Mouse (Mus musculus) adrenal gland, adult 2 months (tissue): Measurements from ENCODE around the gene Npb. TPM values are rescaled to one million over a fixed set of nuclear protein-coding genes. Genes with fewer than 3 reads are reported as not detected.

Experiments used
- DNase-seq: peaks from one replicate; pipeline ENCODE4 v3.0.0; 2021
- microRNA-seq, 2 experiments: library from miRNA; unstranded; fragments of <30 nt; microRNA quantifications; one replicate each; pipeline ENCODE4 v1.2.0; 2021
- polyA plus RNA-seq: library from polyadenylated mRNA; depleted of rRNA; stranded (reverse); fragments of >200 nt; gene quantifications from 2 replicates; pipeline ENCODE4 v1.2.3, GENCODE M21; 2012; rRNA removed
- total RNA-seq, 2 experiments: library from RNA; stranded (reverse); gene quantifications; 2 replicates each; pipeline ENCODE4 v1.2.3; 2021

The Npb gene
- total and polyA plus RNA-seq, 3 experiments: 0.61 to 1.6 (median 0.62) TPM

GRCm38 (mm10) chr11:120631726-120632448, 23.6 kb downstream of the Npb start:
- DNase-seq: no peak

- peak; percentile 92 for DNase-seq
Observed at GRCm38 (mm10) chr11:120632559-120633519, 24.6 kb downstream of the Npb start.

GRCm38 (mm10) chr11:120633520-120634343, 25.5 kb downstream of the Npb start, which contains the start of gene Mafg:
TSS of gene Mafg (minus strand) at chr11:120633600.
- DNase-seq: peak; percentile 96

GRCm38 (mm10) chr11:120634810-120635209, 26.5 kb downstream of the Npb start:
- DNase-seq: no peak

- no peak for DNase-seq
Observed at GRCm38 (mm10) chr11:120641255-120641654, 33.0 kb downstream of the Npb start.

- DNase-seq: no peak
Observed at GRCm38 (mm10) chr11:120641869-120642268, 33.6 kb downstream of the Npb start.

GRCm38 (mm10) chr11:120642939-120643600, 34.8 kb downstream of the Npb start:
- no peak for DNase-seq

GRCm38 (mm10) chr11:120643601-120643987, 35.3 kb downstream of the Npb start, which contains the start of gene Pycr1:
TSS of gene Pycr1 (minus strand) at chr11:120643769.
- peak; percentile 96 for DNase-seq

GRCm38 (mm10) chr11:120647047-120647830, 39.0 kb downstream of the Npb start:
- DNase-seq: no peak

GRCm38 (mm10) chr11:120648001-120648476, 39.8 kb downstream of the Npb start, which contains the start of gene Myadml2:
TSS of gene Myadml2 (minus strand) at chr11:120648158.
- DNase-seq: no peak

GRCm38 (mm10) chr11:120651872-120652271, 43.6 kb downstream of the Npb start:
- no peak for DNase-seq

- DNase-seq: no peak
Observed at GRCm38 (mm10) chr11:120654741-120655140, 46.5 kb downstream of the Npb start.

- DNase-seq: no peak
Observed at GRCm38 (mm10) chr11:120657301-120657700, 49.0 kb downstream of the Npb start.

Small RNAs within 50 kb of the gene (microRNA-seq; reads per million reads assigned to microRNA genes)
- 0 to 0.83 reads per million in 2 experiments for gene Mir6936

Other genes with a start within 250 kb of the Npb start
Only the 30 nearest of the 34 such genes appear.
- gene Nploc4, start 170.8 kb upstream of the Npb start, total RNA-seq: 100 to 1,000 TPM in 1 of 2 experiments, 10 to 100 TPM in 1; 76.6 to 108 TPM
- gene Nploc4, start 170.8 kb upstream of the Npb start, polyA plus RNA-seq: 129 and 132 TPM in 2 replicates
- 1 to 10 TPM in 1 of 2 experiments, not detected in 1; 3.4 TPM for gene Tspan10, start 165.8 kb upstream of the Npb start, total RNA-seq
- 0.06 TPM in 1 of 2 replicates, not detected in the other for gene Tspan10, start 165.8 kb upstream of the Npb start, polyA plus RNA-seq
- under 1 TPM in 1 of 2 experiments, not detected in 1; 0.31 TPM for gene Pde6g, start 155.0 kb upstream of the Npb start, total RNA-seq
- 0.48 and 0.49 TPM in 2 replicates for gene Pde6g, start 155.0 kb upstream of the Npb start, polyA plus RNA-seq
- 10 to 100 TPM; 25.8 to 37.1 TPM for gene Oxld1, start 150.4 kb upstream of the Npb start, total RNA-seq
- 48.7 and 81.2 TPM in 2 replicates for gene Oxld1, start 150.4 kb upstream of the Npb start, polyA plus RNA-seq
- 10 to 100 TPM; 24.6 to 33.0 TPM for gene Ccdc137, start 150.4 kb upstream of the Npb start, total RNA-seq
- gene Ccdc137, start 150.4 kb upstream of the Npb start, polyA plus RNA-seq: 8.3 and 12.0 TPM in 2 replicates
- gene Arl16, start 140.9 kb upstream of the Npb start, total RNA-seq: 10 to 100 TPM; 21.4 to 27.2 TPM
- gene Arl16, start 140.9 kb upstream of the Npb start, polyA plus RNA-seq: 23.2 and 27.2 TPM in 2 replicates
- 100 to 1,000 TPM; 107 to 146 TPM for gene Mrpl12, start 123.9 kb upstream of the Npb start, total RNA-seq
- gene Mrpl12, start 123.9 kb upstream of the Npb start, polyA plus RNA-seq: 163 and 185 TPM in 2 replicates
- 100 to 1,000 TPM; 103 to 116 TPM for gene Slc25a10, start 116.6 kb upstream of the Npb start, total RNA-seq
- gene Slc25a10, start 116.6 kb upstream of the Npb start, polyA plus RNA-seq: 400 and 531 TPM in 2 replicates
- gene Gcgr, start 77.8 kb upstream of the Npb start, total RNA-seq: 1 to 10 TPM; 1.5 to 1.7 TPM
- gene Gcgr, start 77.8 kb upstream of the Npb start, polyA plus RNA-seq: 2.1 and 2.5 TPM in 2 replicates
- 10 to 100 TPM; 56.9 to 65.8 TPM for gene Mcrip1, start 58.8 kb upstream of the Npb start, total RNA-seq
- gene Mcrip1, start 58.8 kb upstream of the Npb start, polyA plus RNA-seq: 136 and 157 TPM in 2 replicates
- gene Ppp1r27, start 57.3 kb upstream of the Npb start, total RNA-seq: under 1 TPM; 0.40 to 0.79 TPM
- 0.83 and 1.2 TPM in 2 replicates for gene Ppp1r27, start 57.3 kb upstream of the Npb start, polyA plus RNA-seq
- gene P4hb, start 35.2 kb upstream of the Npb start, total RNA-seq: 100 to 1,000 TPM; 462 to 524 TPM
- 108 and 126 TPM in 2 replicates for gene P4hb, start 35.2 kb upstream of the Npb start, polyA plus RNA-seq
- 100 to 1,000 TPM; 355 to 386 TPM for gene Arhgdia, start 26.9 kb upstream of the Npb start, total RNA-seq
- 712 and 786 TPM in 2 replicates for gene Arhgdia, start 26.9 kb upstream of the Npb start, polyA plus RNA-seq
- gene Alyref, start 10.1 kb upstream of the Npb start, total RNA-seq: 10 to 100 TPM; 85.5 to 97.9 TPM
- 10.3 and 12.6 TPM in 2 replicates for gene Alyref, start 10.1 kb upstream of the Npb start, polyA plus RNA-seq
- gene Anapc11, start 10.1 kb upstream of the Npb start, total RNA-seq: 10 to 100 TPM; 82.8 to 85.9 TPM
- 183 and 187 TPM in 2 replicates for gene Anapc11, start 10.1 kb upstream of the Npb start, polyA plus RNA-seq
- gene Pcyt2, start 9.5 kb downstream of the Npb start, total RNA-seq: 100 to 1,000 TPM; 201 to 344 TPM
- 460 and 610 TPM in 2 replicates for gene Pcyt2, start 9.5 kb downstream of the Npb start, polyA plus RNA-seq
- 10 to 100 TPM; 54.2 to 69.5 TPM for gene Sirt7, start 16.8 kb downstream of the Npb start, total RNA-seq
- gene Sirt7, start 16.8 kb downstream of the Npb start, polyA plus RNA-seq: 109 and 128 TPM in 2 replicates
- gene Mafg, start 25.1 kb downstream of the Npb start, total RNA-seq: 10 to 100 TPM; 48.1 to 60.7 TPM
- gene Mafg, start 25.1 kb downstream of the Npb start, polyA plus RNA-seq: 54.3 and 66.9 TPM in 2 replicates
- gene Pycr1, start 35.3 kb downstream of the Npb start, total RNA-seq: 1 to 10 TPM; 1.0 to 1.9 TPM
- 3.5 and 3.6 TPM in 2 replicates for gene Pycr1, start 35.3 kb downstream of the Npb start, polyA plus RNA-seq
- gene Myadml2, start 39.7 kb downstream of the Npb start, total RNA-seq: 1 to 10 TPM in 1 of 2 experiments, not detected in 1; 1.0 TPM
- 0.11 and 0.59 TPM in 2 replicates for gene Myadml2, start 39.7 kb downstream of the Npb start, polyA plus RNA-seq
- gene Notum, start 52.7 kb downstream of the Npb start, total RNA-seq: 1 to 10 TPM; 2.8 to 8.1 TPM
- 7.4 and 9.3 TPM in 2 replicates for gene Notum, start 52.7 kb downstream of the Npb start, polyA plus RNA-seq
- gene Aspscr1, start 64.5 kb downstream of the Npb start, total RNA-seq: 10 to 100 TPM; 74.9 to 84.1 TPM
- gene Aspscr1, start 64.5 kb downstream of the Npb start, polyA plus RNA-seq: 124 and 125 TPM in 2 replicates
- 10 to 100 TPM; 54.0 to 63.5 TPM for gene Cenpx, start 105.3 kb downstream of the Npb start, total RNA-seq
- gene Cenpx, start 105.3 kb downstream of the Npb start, polyA plus RNA-seq: 86.0 and 90.2 TPM in 2 replicates
- 10 to 100 TPM; 21.9 to 25.3 TPM for gene Lrrc45, start 105.4 kb downstream of the Npb start, total RNA-seq
- gene Lrrc45, start 105.4 kb downstream of the Npb start, polyA plus RNA-seq: 34.2 and 40.1 TPM in 2 replicates
- gene Rac3, start 113.0 kb downstream of the Npb start, total RNA-seq: 10 to 100 TPM; 13.7 to 15.9 TPM
- gene Rac3, start 113.0 kb downstream of the Npb start, polyA plus RNA-seq: 21.1 and 25.6 TPM in 2 replicates
- 100 to 1,000 TPM in 1 of 2 experiments, 10 to 100 TPM in 1; 41.4 to 122 TPM for gene Dcxr, start 118.8 kb downstream of the Npb start, total RNA-seq
- 136 and 150 TPM in 2 replicates for gene Dcxr, start 118.8 kb downstream of the Npb start, polyA plus RNA-seq
- gene Cbr2, start 123.6 kb downstream of the Npb start, total RNA-seq: 10 to 100 TPM in 1 of 2 experiments, 1 to 10 TPM in 1; 8.3 to 10.6 TPM
- 52.6 and 54.2 TPM in 2 replicates for gene Cbr2, start 123.6 kb downstream of the Npb start, polyA plus RNA-seq
- gene Hmga1b, start 154.3 kb downstream of the Npb start, total RNA-seq: 10 to 100 TPM in 1 of 2 experiments, 1 to 10 TPM in 1; 5.5 to 12.3 TPM
- gene Hmga1b, start 154.3 kb downstream of the Npb start, polyA plus RNA-seq: 2.8 and 6.6 TPM in 2 replicates
- gene Rfng, start 175.7 kb downstream of the Npb start, total RNA-seq: 10 to 100 TPM; 18.3 to 20.9 TPM
- gene Rfng, start 175.7 kb downstream of the Npb start, polyA plus RNA-seq: 91.6 and 95.4 TPM in 2 replicates
- 100 to 1,000 TPM; 113 to 141 TPM for gene Gps1, start 175.8 kb downstream of the Npb start, total RNA-seq
- 161 and 178 TPM in 2 replicates for gene Gps1, start 175.8 kb downstream of the Npb start, polyA plus RNA-seq